Mouse (Mus musculus) brown adipose tissue, adult 24 weeks (tissue): ENCODE measurements at regions not wholly inside any gene's neighbourhood (a gene's known extent, or its start where the extent isn't known, plus 50 kb on each side); places are given as distances from the start of the nearest gene placed in this dataset.
A peak's percentile ranks its signal among the peaks of the same experiment; 100 is the strongest.
"Not testable (repeated sequence)": the region's sequence is repeated elsewhere in the genome, so short reads cannot be mapped to it uniquely, and the experiment has no call there.

Experiments used
- H3K27ac ChIP-seq: fragments of 200-500 bp; replicated peaks from 2 replicates; pipeline ENCODE4 v1.5.1; 2012; ENCODE audit warnings: low read depth, mild to moderate bottlenecking, low read length
- H3K4me1 ChIP-seq: fragments of 200-500 bp; 2 replicates; pipeline ENCODE4 v1.6.1; 2012; ENCODE audit warnings: low read length, mixed read lengths; ENCODE audit not compliant: control insufficient read depth, insufficient read depth, insufficient read length
- H3K4me3 ChIP-seq: fragments of 200-500 bp; 2 replicates; pipeline ENCODE4 v1.5.1; 2012; ENCODE audit warnings: low read depth, mild to moderate bottlenecking, low read length, moderate library complexity; ENCODE audit not compliant: insufficient read depth

DNA sequence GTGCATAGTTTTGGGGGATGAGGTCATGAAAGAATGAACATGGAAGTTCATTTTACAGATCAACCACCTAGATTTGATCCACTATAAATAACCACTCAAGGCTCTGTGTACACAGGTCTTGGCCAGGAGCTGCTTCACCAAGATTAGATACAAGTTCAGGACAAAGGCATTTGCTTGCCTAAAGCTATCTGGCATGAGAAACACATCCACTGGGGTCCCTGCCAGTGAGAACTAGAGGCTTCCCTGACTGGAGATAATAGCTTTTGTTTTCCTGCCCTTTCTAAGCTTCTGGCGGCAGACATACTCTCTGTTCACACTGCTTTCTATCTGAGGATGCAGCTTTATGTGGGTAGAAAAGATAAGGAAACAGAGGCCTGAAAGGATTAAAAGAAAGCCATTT is 240.2 kb downstream of the Cep170 start:
- Histone ChIP-seq H3K4me1 (no peaks in the 10 kb centered on the region), H3K4me3 (no peak overlapping the region), H3K27ac (no peak overlapping the region)

DNA sequence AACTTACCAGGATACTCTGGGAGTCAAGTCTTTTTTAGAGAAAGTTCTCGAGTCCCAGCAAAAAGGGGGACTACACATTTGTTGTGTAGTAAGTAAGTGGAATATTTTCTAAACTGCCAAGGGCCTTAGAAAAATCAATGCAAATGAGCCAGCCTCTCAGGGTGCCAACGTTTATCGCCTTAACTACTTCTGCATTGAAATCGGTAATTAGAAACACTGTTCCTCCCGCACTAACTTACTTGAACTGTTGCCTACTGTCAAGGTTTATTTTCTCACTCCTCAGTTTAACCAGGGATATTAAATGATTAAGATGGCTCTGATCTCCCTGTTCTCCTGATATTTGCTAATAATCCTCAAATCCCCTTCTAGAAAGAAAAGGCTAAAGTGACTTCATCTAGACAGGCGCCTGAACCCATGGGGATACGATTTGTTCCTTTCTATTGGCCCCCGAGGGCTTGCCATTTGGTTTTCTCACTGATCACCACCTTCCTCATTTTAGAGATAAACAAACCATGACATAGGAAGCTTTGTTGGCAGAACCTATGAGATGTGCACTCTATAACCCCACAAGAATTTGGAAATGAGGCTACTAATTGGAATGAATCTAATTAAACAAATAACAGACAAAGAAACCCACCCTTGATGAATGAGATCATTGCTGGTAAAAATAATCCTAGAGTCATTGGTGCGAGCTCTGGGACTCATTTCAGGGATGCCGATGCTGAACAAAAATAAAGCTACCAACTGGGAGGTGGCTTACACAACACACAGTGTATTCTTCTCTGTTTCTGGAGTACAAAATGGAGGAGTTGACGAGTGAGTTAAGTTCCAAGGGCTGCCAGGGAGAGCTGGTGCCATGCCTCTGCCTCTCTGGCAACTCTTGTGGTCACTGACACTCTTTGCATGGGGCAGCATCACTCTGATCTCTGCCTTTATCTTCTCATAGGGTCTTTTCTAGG is 255.1 kb downstream of the Cep170 start:
- Histone ChIP-seq H3K4me1 (no peaks in the 10 kb centered on the region), H3K4me3 (no peak overlapping the region), H3K27ac (no peak overlapping the region)

DNA sequence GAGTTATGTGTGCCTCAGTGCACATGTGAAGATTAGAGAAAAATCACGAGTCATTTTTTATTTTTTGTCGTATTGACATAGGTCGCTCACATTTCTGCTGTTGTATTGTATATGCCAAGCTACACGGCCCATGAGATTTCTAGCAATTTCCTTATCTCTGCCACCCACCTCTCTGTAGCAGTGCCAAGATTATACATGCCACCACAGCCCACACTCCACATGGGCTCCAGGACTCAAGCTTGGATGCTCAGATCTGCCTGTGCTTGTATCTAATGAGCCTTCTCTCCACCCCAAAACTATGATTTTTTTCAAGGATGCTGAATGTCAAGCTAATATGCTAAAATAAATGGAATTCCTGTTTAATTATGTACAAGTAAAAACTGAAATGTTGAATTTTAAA is 259.3 kb upstream of the Pld5 start:
- H3K27ac ChIP-seq: no peak overlapping the region
- no peaks in the 10 kb centered on the region for H3K4me1 ChIP-seq
- no peak overlapping the region for H3K4me3 ChIP-seq

DNA sequence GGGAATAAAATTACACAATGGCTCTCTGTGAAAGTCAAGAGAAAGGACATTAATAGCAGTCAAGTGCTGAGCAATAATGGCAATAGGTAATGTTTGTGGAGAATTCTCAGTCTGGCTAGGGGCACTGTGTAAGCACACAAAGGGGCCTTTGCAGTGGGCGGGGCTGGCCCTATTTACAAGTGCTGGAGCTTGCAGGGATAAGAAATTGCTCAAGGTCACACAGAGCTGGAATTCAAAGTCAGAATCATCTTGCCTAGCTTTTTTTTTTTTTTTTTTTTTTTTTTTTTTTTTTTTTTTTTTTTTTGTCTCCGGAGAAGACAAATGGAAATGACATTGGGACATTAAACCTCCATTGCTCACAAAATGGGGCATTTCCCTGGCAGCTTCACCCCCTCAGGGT is 253.9 kb upstream of the Pld5 start:
- H3K27ac ChIP-seq: no peak overlapping the region
- no peak overlapping the region for H3K4me3 ChIP-seq

DNA sequence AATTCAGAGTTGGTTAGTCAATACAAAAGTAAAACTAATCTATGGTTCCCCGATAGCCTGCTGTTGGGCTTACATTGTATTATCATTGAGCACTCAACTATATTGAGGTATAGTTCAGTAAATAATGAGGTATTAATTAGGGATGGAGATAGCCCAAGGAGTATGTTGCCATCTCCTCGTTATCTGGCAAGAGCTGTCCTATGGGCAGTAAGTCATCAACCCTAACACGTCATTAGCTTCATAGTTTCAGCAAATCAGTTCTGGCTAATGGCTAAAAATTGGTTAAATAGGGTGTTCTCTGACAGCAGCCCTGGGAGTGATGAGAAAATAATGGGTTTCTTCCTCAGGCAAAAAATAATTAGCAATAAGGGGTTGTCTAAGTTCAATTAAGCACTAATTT is 236.4 kb upstream of the Pld5 start:
- Histone ChIP-seq H3K27ac (no peak overlapping the region), H3K4me3 (no peak overlapping the region), H3K4me1 (no peaks in the 10 kb centered on the region)

More for the DNA sequence above, 253.9 kb upstream of the Pld5 start:
- H3K4me1 ChIP-seq: no peaks in the 10 kb centered on the region

DNA sequence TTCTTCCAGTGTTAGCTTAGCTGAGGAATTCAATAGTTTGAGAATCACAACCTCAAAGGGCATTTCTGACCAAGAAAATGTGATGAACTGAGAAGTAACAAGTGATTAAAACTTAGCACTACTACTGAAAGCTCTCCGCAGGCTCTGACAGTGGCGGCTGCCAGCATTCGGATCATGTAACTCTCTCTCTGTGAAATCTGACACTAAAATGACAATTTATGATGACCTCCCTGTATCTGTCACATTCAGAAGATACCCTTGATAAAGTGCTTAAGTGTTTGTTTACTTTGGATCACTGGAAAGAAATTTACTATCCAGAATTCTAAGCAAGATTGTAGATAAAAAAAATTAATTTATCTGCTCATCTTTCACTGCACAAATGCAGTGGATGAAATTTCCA is 230.3 kb upstream of the Pld5 start:
- Histone ChIP-seq H3K4me1 (no peaks in the 10 kb centered on the region), H3K27ac (no peak overlapping the region), H3K4me3 (no peak overlapping the region)

DNA sequence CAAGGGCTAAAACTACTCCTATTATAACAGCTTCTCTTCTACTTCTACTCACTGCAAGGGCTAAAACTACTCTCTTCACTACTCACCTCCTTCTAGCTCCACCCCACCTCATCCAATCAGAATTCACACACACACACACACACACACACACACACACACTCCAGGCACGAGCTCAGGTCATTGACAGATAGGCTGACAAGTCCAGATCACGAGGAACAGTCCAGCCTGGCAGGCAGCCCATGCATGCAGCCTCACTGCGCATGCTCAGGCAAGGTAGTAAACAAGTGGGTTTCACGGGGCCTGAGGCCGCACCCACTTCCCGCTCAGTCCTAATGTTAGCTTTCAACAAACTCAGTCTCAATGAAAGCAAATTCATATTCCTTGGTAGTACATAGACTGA is 229.6 kb upstream of the Pld5 start:
- not testable (repeated sequence) for H3K27ac ChIP-seq, H3K4me3 ChIP-seq, H3K4me1 ChIP-seq

DNA sequence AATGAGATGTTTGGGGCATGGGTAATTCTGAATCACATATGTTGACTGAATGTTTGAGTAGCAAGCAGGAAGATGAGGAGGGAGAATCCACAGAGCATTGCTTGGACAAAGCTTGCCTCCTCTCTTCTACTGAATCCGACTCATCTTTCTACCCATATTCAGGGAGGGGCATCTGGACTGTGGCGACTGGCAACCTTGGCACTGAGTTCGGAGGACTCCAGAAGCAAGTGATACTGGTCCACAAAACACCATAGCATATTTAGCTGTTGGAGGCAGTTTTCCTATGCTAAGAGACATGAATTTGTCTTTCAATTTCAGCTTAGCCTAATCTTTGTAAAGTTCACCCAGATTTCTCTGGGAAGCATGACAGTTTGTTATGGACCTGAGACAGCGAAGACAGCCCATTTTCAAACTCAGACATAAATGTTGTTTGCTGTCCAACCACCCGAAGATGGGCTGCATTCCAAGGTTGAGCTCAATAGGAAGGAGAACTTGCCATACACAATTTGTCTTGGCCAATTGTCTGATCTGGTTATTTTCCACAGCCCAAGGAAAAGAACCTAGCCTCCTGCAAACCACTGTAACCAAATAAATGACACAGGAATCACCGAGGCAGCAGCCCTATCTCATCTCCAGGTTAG is 224.0 kb upstream of the Pld5 start:
- Histone ChIP-seq H3K4me1 (no peaks in the 10 kb centered on the region), H3K4me3 (no peak overlapping the region), H3K27ac (no peak overlapping the region)

DNA sequence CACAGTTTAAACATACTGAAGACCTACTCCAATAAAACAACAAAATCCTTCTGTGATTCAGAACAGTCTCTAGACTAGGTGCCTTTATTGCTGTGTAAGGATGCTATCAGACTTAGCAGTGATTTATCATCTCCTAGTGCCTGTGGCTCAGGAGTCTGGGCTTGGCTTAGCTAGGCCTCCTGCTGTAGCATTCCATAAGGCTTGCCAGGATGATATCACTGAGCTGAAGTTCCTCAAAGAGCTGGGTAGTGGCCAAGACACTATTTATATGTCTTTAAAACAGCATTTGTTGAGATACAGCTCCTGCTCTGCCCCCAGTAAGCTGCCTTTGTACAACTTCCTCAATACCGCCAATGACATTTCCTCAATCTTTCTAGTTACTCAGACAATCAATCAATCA is 193.4 kb upstream of the Pld5 start:
- Histone ChIP-seq H3K4me3 (no peak overlapping the region), H3K27ac (no peak overlapping the region), H3K4me1 (no peaks in the 10 kb centered on the region)

DNA sequence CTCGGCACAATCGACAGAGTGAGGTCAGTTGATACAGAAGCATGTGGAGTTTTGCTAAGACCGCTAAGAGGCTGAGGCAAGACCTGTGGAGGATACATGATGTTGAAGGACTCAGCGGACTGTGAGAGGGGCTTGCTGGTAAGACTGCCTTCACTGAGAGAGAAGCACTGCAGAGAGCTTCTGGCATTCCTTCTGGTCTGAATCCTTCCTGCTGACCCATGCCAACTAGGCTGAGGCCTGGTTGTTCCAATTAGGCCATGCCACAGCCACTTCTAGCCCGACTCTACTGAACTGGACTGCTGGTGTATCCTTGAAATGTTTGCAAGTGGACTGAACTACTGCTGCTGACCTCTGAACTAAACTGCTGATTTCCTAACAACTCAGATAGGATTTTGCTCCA is 187.0 kb upstream of the Pld5 start:
- no peaks in the 10 kb centered on the region for H3K4me1 ChIP-seq
- 0 out of 2 replicates have a peak overlapping the region, but pooled peaks have one; percentile 12 for H3K27ac ChIP-seq
- no peak overlapping the region for H3K4me3 ChIP-seq

DNA sequence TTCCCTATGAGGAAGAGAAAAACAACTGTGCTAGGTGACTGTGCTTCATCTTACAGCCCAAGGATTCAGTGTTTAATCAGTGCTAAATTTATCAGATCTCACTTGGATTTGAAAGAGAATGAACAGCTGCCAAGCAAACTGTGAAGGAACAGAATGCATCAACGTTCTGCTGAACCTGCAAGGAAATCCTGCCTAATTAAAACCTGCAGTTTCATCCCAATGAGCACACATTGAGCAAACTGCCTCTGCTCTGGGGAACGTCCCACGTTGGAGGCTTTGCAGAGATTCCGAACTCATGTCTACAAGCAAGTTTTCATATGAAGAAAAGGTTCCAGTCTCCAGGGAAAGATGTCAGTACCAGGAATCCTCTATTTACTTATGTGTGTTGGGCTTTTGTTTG is 171.6 kb upstream of the Pld5 start:
- no peak overlapping the region for H3K27ac ChIP-seq
- no peaks in the 10 kb centered on the region for H3K4me1 ChIP-seq
- H3K4me3 ChIP-seq: no peak overlapping the region

DNA sequence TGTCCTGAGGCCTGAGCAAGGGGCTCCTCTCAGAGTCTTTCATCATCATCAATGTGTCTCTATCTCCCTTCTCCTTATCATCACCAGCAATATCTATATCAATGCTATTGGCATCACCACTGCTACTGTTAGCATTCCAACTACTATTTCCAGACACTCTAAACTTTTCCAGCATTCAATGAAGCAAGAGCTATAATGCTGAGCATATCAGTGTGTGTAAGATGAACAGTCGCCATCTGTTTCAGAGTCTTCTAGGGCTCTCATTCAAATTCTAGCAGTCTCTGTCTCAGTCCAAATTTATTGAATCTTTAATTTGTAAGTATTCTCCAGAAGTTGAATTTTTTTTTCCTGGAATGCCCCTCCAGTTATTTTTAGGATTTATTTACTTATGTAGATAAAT is 168.6 kb upstream of the Pld5 start:
- no peaks in the 10 kb centered on the region for H3K4me1 ChIP-seq
- no peak overlapping the region for H3K27ac ChIP-seq
- H3K4me3 ChIP-seq: no peak overlapping the region

DNA sequence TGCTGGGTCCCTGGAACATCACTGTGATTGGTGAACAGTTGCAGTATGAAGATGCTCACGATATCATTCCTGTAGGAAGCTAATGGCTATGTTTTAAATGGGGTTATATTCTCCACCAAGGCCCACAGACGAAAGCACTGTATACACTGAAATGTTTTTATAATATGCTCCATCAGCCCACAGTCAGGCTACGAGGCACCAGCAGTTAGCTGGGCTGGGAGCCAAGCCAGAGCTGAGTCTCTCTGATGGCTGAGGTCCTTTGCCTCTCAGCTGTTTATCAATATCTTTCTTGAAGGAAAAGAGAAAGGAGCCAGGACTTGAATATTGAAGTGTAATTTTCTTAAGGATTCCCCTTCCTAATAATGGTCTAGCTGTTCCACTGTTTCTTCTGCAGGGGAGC is 165.1 kb upstream of the Pld5 start:
- no peaks in the 10 kb centered on the region for H3K4me1 ChIP-seq
- no peak overlapping the region for H3K4me3 ChIP-seq
- no peak overlapping the region for H3K27ac ChIP-seq

DNA sequence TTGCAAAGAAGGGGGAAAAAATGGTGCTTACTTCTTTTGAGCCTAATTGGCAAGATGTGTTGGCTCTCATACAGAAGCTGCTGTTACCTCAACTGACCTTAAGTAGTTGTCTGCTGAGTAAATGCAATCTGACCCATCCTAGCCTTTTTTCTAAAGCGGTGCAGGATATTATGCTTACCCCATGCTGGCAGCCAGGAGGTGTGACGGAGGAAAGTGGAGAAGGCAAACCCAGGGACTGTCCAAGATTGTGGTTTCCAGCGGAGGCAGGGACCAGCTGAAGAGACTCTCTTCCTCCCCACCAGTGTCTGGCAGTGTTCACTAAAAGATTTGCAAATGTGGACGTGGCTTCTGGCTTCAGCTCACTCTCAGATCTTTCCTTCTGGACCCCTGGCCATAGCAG is 152.7 kb upstream of the Pld5 start:
- H3K4me3 ChIP-seq: no peak overlapping the region
- no peak overlapping the region for H3K27ac ChIP-seq
- no peaks in the 10 kb centered on the region for H3K4me1 ChIP-seq

DNA sequence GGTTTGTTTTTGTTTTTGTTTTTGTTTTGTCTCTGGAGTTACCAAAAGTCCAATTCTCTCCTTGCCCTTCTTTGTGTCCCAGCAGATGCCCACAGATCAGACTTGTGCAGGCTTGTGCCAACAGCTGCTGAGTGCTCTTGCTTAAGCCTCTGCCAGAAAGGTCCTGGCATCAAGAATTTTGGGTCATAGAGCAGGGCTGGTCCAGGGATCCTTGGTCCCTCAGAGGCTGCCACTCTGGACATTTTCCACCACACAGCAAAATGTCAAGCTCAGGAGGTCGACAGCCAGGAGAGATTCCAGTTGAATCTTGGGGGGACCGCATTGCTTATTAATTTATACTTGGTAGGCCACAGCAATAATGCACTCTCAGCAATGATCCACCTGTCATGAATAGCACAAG is 151.9 kb upstream of the Pld5 start:
- Histone ChIP-seq H3K27ac (no peak overlapping the region), H3K4me1 (no peaks in the 10 kb centered on the region), H3K4me3 (no peak overlapping the region)

DNA sequence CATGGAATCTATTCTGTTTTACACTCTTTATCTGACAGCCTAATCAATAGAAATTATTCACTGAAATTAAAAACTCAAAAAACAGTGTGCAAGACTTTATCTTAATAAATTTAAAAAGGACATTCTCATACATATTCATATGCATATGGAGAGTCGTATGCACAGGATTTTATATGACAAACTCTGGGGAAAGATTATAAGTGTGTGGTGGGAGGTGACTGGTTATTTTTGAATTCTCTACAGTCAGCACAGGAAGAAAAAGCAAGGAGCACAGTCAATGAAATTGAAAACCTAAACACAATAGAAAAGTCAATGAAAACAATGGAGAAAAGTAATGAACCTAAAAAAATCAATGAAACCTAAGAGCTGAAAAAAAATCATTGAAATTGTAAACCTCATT is 142.1 kb upstream of the Pld5 start:
- H3K4me3 ChIP-seq: no peak overlapping the region
- H3K27ac ChIP-seq: no peak overlapping the region
- H3K4me1 ChIP-seq: no peaks in the 10 kb centered on the region
